Mouse (Mus musculus): Measurements from ENCODE around the gene Mybpc3. TPM values are rescaled to one million over a fixed set of nuclear protein-coding genes. Genes with fewer than 3 reads are reported as not detected.

Gene Mybpc3
- polyA plus RNA-seq (2015; fragmentation: Nextera tagmentation; extraction: Ambion mirVana) = 0.05 TPM in 1 of 2 replicates, not detected in the other

GRCm38 (mm10) chr2:91117585-91118275, at the start of gene Mybpc3:
Gene Mybpc3, plus strand, starts transcription at chr2:91118144.
- H3K27me3 ChIP-seq = peaks cover 6% of the 10 kb centered on the region; the same call in 1 of the 2 replicates
- ATAC-seq (ENCODE audit: low FRiP score, low read depth) = no peak
- 84% methylated on average over 11 of the region's 11 CpGs for WGBS
- no peak within 1 kb of the TSS for H3K4me3 ChIP-seq
- H3K4me2 ChIP-seq = no peak within 1 kb of the TSS
- no peaks in the 10 kb centered on the region for H3K9me3 ChIP-seq
- no peaks in the 10 kb centered on the region for H3K36me3 ChIP-seq
- H3K27ac ChIP-seq (replicated peaks) = no peak within 1 kb of the TSS
- H3K9ac ChIP-seq = no peak within 1 kb of the TSS
- peaks cover 7% of the 10 kb centered on the region for H3K4me1 ChIP-seq (replicated peaks)

GRCm38 (mm10) chr2:91068162-91068871, 49.6 kb upstream of the Mybpc3 start:
- Histone ChIP-seq H3K4me2 (peak overlapping the region; percentile 91), H3K27ac (replicated peaks) (no peak overlapping the region)
- ATAC-seq (ENCODE audit: low FRiP score, low read depth) = no peak

GRCm38 (mm10) chr2:91068872-91069165, 49.1 kb upstream of the Mybpc3 start:
- H3K9ac ChIP-seq = peak overlapping the region; percentile 72; the same call in 1 of the 2 replicates
- peak overlapping the region; percentile 65 for H3K4me3 ChIP-seq
- ATAC-seq (ENCODE audit: low FRiP score, low read depth) = no peak
- H3K9me3 ChIP-seq = no peaks in the 10 kb centered on the region
- peak overlapping the region; percentile 91 for H3K4me2 ChIP-seq
- peaks cover 15% of the 10 kb centered on the region for H3K36me3 ChIP-seq
- H3K4me1 ChIP-seq (replicated peaks) = peaks cover 32% of the 10 kb centered on the region
- no peak overlapping the region for H3K27ac ChIP-seq (replicated peaks)
- no peaks in the 10 kb centered on the region for H3K27me3 ChIP-seq
- 43% methylated on average over 6 of the region's 6 CpGs for WGBS

More at GRCm38 (mm10) chr2:91068162-91068871, 49.6 kb upstream of the Mybpc3 start:
- 54% methylated on average over 13 of the region's 13 CpGs for WGBS
- Histone ChIP-seq H3K27me3 (no peaks in the 10 kb centered on the region), H3K4me1 (replicated peaks) (peaks cover 32% of the 10 kb centered on the region), H3K4me3 (peak overlapping the region; percentile 65), H3K9me3 (no peaks in the 10 kb centered on the region), H3K9ac (peak overlapping the region; percentile 72; the same call in 1 of the 2 replicates), H3K36me3 (peaks cover 18% of the 10 kb centered on the region)

- no peaks in the 10 kb centered on the region for H3K9me3 ChIP-seq
- peaks cover 32% of the 10 kb centered on the region for H3K4me1 ChIP-seq (replicated peaks)
- WGBS = 6% methylated on average over 14 of the region's 14 CpGs
- peak overlapping the region; percentile 72 for H3K9ac ChIP-seq
- H3K27me3 ChIP-seq = no peaks in the 10 kb centered on the region
- no peak; the same call in 1 of the 2 replicates for ATAC-seq (ENCODE audit: low FRiP score, low read depth)
- peak overlapping the region; percentile 91 for H3K4me2 ChIP-seq
- peak overlapping the region; percentile 84 for H3K27ac ChIP-seq (replicated peaks)
- peaks cover 9% of the 10 kb centered on the region for H3K36me3 ChIP-seq
- H3K4me3 ChIP-seq = peak overlapping the region; percentile 65
Measured at GRCm38 (mm10) chr2:91069306-91070000, 48.5 kb upstream of the Mybpc3 start.

GRCm38 (mm10) chr2:91070076-91070800, 47.7 kb upstream of the Mybpc3 start, which contains the start of gene Slc39a13:
Gene Slc39a13, minus strand, starts transcription at chr2:91070417.
- H3K36me3 ChIP-seq = peaks cover 2% of the 10 kb centered on the region; the same call in 1 of the 2 replicates
- peak within 1 kb of the TSS; percentile 91 for H3K4me2 ChIP-seq
- H3K27me3 ChIP-seq = no peaks in the 10 kb centered on the region
- peak within 1 kb of the TSS; percentile 84 for H3K27ac ChIP-seq (replicated peaks)
- H3K4me1 ChIP-seq (replicated peaks) = peaks cover 32% of the 10 kb centered on the region
- ATAC-seq (ENCODE audit: low FRiP score, low read depth) = peak; percentile 96
- peak within 1 kb of the TSS; percentile 72 for H3K9ac ChIP-seq
- peak within 1 kb of the TSS; percentile 65 for H3K4me3 ChIP-seq
- WGBS = under 1% methylated on average over 67 of the region's 69 CpGs
- H3K9me3 ChIP-seq = no peaks in the 10 kb centered on the region

- peaks cover 26% of the 10 kb centered on the region for H3K4me1 ChIP-seq (replicated peaks)
- peak overlapping the region; percentile 84 for H3K27ac ChIP-seq (replicated peaks)
- peak overlapping the region; percentile 91 for H3K4me2 ChIP-seq
- H3K4me3 ChIP-seq = peak overlapping the region; percentile 65
- H3K27me3 ChIP-seq = no peaks in the 10 kb centered on the region
- no peaks in the 10 kb centered on the region for H3K36me3 ChIP-seq
- H3K9me3 ChIP-seq = no peaks in the 10 kb centered on the region
- peak overlapping the region; percentile 72 for H3K9ac ChIP-seq
- 86% methylated on average over 10 of the region's 10 CpGs for WGBS
- no peak for ATAC-seq (ENCODE audit: low FRiP score, low read depth)
Measured at GRCm38 (mm10) chr2:91071059-91071458, 46.9 kb upstream of the Mybpc3 start.

- Histone ChIP-seq H3K36me3 (no peaks in the 10 kb centered on the region), H3K9me3 (no peaks in the 10 kb centered on the region), H3K9ac (no peak overlapping the region), H3K4me1 (replicated peaks) (peaks cover 26% of the 10 kb centered on the region), H3K4me3 (no peak overlapping the region), H3K27me3 (no peaks in the 10 kb centered on the region), H3K4me2 (no peak overlapping the region), H3K27ac (replicated peaks) (no peak overlapping the region)
- ATAC-seq (ENCODE audit: low FRiP score, low read depth) = no peak
- 36% methylated on average over 1 of the region's 1 CpGs for WGBS
Measured at GRCm38 (mm10) chr2:91072092-91072491, 45.9 kb upstream of the Mybpc3 start.

- H3K4me2 ChIP-seq = peak overlapping the region; percentile 91
- H3K9me3 ChIP-seq = no peaks in the 10 kb centered on the region
- H3K27me3 ChIP-seq = no peaks in the 10 kb centered on the region
- peak overlapping the region; percentile 49 for H3K4me3 ChIP-seq
- no peaks in the 10 kb centered on the region for H3K36me3 ChIP-seq
- H3K27ac ChIP-seq (replicated peaks) = peak overlapping the region; percentile 49; the same call in 1 of the 2 replicates
- ATAC-seq (ENCODE audit: low FRiP score, low read depth) = peak; percentile 33; the same call in 1 of the 2 replicates
- H3K9ac ChIP-seq = peak overlapping the region; percentile 59
- H3K4me1 ChIP-seq (replicated peaks) = peaks cover 11% of the 10 kb centered on the region; the same call in 1 of the 2 replicates
- WGBS = 13% methylated on average over 12 of the region's 12 CpGs
Measured at GRCm38 (mm10) chr2:91077957-91078313, 40.0 kb upstream of the Mybpc3 start.

GRCm38 (mm10) chr2:91078314-91079025, 39.5 kb upstream of the Mybpc3 start:
- peak; percentile 85 for ATAC-seq (ENCODE audit: low FRiP score, low read depth)
- peak overlapping the region; percentile 59 for H3K9ac ChIP-seq
- H3K27me3 ChIP-seq = no peaks in the 10 kb centered on the region
- H3K27ac ChIP-seq (replicated peaks) = peak overlapping the region; percentile 49; the same call in 1 of the 2 replicates
- H3K9me3 ChIP-seq = no peaks in the 10 kb centered on the region
- H3K36me3 ChIP-seq = no peaks in the 10 kb centered on the region
- peak overlapping the region; percentile 49 for H3K4me3 ChIP-seq
- WGBS = 1% methylated on average over 30 of the region's 36 CpGs
- peaks cover 11% of the 10 kb centered on the region; the same call in 1 of the 2 replicates for H3K4me1 ChIP-seq (replicated peaks)
- peak overlapping the region; percentile 91 for H3K4me2 ChIP-seq

- Histone ChIP-seq H3K4me3 (peak overlapping the region; percentile 49), H3K4me1 (replicated peaks) (peaks cover 11% of the 10 kb centered on the region; the same call in 1 of the 2 replicates), H3K36me3 (no peaks in the 10 kb centered on the region), H3K27me3 (no peaks in the 10 kb centered on the region), H3K27ac (replicated peaks) (peak overlapping the region; percentile 49; the same call in 1 of the 2 replicates), H3K4me2 (peak overlapping the region; percentile 91), H3K9ac (peak overlapping the region; percentile 59), H3K9me3 (no peaks in the 10 kb centered on the region)
- ATAC-seq (ENCODE audit: low FRiP score, low read depth) = no peak
- WGBS = 28% methylated on average over 5 of the region's 5 CpGs
Measured at GRCm38 (mm10) chr2:91079026-91079384, 38.9 kb upstream of the Mybpc3 start.
